Mouse (Mus musculus): ENCODE results near the gene Marveld1.

Gene Marveld1

DNA sequence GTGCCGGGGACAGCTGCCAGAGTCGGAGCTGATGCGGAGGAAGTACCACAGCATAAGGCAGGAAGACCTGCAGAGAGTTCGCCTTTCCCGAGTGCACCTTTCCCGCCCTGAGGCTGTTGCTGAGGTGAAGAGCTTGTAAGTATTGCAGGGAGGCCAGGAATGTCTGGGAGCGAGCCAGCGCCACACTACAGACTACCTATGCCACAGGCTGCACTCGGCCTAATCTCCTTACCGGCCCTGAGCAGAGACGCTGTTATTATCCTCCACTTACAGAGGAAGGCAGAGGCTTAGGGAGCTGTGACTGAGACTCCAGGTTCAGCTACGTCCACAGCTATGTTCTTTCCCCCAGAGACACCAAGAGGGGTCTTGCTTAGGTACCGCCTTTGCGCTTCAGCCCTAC is 32.2 kb downstream of the Marveld1 start:
- no peak for DNase-seq

DNA sequence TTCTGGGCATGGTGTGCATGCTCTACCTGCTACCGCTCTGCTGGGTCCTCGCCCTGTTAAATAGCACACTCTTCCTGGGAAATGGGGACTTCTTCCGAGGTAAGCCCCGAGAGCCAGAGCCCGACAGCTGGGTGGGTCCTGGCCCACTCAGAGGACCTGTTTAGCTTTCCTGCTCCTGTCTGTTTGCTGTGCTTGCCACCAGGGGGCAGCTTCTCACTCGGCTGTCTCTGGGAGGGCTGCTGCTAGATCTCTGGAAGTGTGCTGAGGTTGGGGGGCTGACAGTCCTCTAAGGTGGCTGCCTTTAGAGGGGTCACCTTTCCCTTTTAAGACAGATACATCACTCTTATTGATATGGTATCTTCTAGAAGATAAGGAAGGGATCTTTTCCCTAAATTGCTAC is 35.5 kb downstream of the Marveld1 start:
- DNase-seq, result no peak

- DNase-seq, result no peak
These were observed 42.5 kb downstream of the Marveld1 start for GRCm38 (mm10) chr19:42189735-42190134.

- peak; percentile 77 for DNase-seq
These were observed 43.3 kb downstream of the Marveld1 start for GRCm38 (mm10) chr19:42190494-42190893.

- DNase-seq, result no peak
These were observed 46.1 kb downstream of the Marveld1 start for GRCm38 (mm10) chr19:42193311-42193710.

DNA sequence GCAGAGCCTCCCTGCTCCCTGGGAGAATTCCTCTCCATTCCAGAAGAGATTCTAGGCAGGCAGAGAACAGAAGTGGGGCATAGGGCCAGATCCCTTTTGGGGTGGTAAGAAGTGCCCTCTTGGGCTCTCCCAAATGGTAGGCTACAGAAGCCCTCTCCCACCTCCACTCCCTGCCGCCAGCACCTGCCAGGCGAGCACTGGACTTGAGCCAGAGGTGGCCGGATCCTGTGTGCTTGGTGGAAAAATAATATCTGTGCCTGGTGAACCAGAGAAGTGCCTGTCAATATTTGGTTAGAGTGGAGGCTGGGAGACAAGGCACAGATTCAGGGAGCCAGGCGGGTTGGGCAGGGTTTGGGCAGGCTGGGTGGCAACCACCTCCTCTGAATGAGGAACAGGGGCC is 49.2 kb downstream of the Marveld1 start:
- peak; percentile 60 for DNase-seq

DNA sequence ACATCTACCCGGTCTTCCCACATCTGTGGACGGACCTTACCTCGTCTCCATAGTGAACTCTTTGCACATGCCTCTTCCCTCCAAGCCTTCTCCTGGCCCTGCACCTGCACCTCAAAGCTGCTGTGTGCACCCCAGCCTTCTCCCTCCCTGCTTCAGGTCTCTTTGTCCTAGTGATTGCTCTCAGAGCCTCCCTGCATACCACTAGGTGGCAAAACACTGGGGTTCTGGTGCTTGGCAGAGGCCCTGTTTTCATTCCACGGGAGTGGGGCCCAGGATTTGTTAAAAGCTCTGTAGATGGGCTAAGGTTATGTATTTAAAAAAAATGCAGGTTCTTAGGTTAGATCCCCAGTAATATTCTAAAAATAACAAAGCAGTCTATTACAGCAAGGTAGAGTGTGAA is 49.9 kb downstream of the Marveld1 start:
- DNase-seq, result no peak

GRCm38 (mm10) chr19:42198026-42198425 is 50.8 kb downstream of the Marveld1 start:
- DNase-seq, result no peak
